Mouse (Mus musculus) right cerebral cortex, postnatal 25 days (tissue): ENCODE results near the gene Serpina1c.
"Not testable (repeated sequence)": the region's sequence is repeated elsewhere in the genome, so short reads cannot be mapped to it uniquely, and the experiment has no call there.

ENCODE experiments used
- DNase-seq: peaks from one replicate; pipeline ENCODE4 v3.0.0; 2022

The Serpina1c gene

DNA sequence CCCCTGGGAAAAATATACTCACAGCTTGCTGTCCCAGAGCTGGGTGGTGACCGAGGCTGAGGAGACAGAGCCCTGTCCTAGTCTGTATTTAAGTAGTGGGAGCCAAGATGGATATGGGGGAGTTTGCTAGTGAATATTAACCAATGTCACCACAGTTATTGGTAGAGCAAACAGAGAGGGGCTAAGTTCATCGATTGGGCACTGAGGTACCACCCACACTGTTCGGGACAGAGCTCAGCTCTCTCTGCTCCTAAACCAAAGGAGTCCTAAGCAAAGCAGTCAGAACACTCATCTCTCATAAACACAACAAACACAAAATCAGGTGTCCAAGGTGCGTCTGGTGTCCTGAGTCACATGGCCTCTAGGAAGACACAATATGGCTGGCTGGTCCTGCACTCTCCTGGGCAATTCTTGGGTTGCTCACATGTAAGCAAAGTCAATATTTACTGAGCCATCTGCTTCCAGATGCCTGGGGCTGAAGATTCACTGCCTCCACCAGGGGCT is at the start of gene Serpina1c:
TSS of gene Serpina1c (minus strand) at position 51 of the 504 bp plus-strand sequence.
- not testable (repeated sequence) for DNase-seq

GRCm38 (mm10) chr12:103952972-103953371 is 48.3 kb upstream of the Serpina1c start:
- DNase-seq = not testable (repeated sequence)

GRCm38 (mm10) chr12:103946243-103946642 is 41.6 kb upstream of the Serpina1c start:
- DNase-seq = no peak

DNA sequence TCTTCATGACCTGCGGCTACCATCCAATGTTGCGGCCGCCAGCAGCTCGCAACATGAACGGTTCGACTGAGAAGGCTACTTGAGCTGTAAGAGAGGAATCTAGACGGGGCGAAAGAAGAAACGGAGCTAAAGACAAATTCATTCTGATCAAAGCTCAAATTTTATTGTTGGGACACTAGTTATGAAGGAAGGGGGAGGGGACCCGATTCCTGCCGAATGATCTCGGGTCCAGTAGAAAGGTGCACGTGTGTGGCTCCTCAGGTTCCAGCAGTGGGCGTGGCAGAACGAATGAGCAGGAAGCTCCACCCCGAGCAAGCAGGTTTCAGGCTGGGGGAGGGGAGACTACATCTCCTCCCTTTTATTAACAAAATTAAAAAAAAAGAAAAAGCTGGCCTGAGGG is 4.5 kb upstream of the Serpina1c start:
- DNase-seq = not testable (repeated sequence)

DNA sequence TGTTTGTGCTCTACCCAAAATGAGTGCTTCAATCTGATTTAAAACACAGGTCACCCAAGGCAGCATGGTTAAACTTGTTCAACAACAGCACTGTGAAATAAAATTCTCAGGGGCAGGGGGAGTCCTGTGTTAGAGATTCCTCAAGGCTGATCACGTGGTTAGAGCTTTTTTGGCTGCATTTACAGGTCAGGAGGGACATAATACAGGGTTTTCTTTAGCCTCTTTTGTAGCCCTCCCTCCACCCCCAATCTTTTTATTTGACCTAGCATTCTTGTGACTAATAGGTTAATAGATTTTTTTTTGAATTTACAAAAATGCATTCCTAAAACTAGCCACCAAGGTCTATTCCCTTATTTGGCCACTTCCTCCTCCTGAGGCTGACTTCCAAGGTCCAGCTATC is 3.1 kb upstream of the Serpina1c start:
- DNase-seq = not testable (repeated sequence)

GRCm38 (mm10) chr12:103901929-103902328 is 2.8 kb downstream of the Serpina1c start:
- DNase-seq = not testable (repeated sequence)

DNA sequence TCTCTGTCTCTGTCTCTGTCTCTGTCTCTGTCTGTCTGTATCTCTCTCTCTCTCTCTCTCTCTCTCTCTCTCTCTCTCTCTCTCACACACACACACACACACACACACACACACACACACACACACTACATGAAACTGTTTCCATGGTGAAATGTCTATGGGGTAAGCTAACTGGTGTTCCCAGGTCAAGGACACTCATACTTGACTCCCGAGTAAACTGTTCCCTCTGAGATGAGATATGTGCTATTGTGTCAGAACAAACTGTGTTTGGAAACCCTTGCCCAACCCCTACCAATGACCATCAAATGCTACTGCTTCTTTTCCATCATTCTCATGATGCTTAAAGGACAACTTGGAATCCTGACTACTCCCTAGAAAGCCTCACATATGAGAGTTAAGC is 37.8 kb downstream of the Serpina1c start:
- DNase-seq = not testable (repeated sequence)

DNA sequence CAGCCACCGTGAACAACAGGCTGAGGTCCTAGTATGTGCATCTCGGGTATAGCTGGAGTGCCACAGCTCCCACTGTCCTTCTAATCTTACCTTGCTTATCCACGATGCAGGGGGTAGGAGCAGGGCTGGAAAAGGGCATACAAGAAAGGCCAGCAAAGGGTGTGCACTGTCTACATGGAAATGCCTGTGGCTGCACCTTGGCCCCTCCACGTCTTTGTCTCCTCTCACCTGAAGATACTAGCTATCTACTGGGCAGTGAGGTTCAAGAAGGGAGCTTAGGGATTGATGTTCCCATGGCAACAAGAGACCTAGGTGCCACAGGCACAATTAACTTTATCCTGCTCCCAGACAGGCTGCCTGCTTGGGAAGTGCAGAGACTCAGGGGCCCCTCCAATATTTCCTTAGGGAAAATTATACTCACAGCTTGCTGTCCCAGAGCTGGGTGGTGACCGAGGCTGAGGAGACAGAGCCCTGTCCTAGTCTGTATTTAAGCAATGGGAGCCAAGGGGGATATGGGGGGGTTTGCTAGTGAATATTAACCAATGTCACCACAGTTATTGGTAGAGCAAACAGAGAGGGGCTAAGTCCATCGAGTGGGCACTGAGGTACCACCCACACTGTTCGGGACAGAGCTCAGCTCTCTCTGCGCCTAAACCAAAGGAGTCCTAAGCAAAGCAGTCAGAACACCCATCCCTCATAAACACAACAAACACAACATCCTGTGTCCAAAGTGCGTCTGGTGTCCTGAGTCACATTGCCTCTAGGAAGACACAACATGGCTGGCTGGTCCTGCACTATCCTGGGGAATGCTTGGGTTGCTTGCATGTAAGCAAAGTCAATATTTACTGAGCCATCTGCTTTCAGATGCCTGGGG is 41.3 kb downstream of the Serpina1c start, which contains the start of gene Serpina1a:
TSS of gene Serpina1a (minus strand) at position 462 of the 874 bp plus-strand sequence.
- DNase-seq = not testable (repeated sequence)

DNA sequence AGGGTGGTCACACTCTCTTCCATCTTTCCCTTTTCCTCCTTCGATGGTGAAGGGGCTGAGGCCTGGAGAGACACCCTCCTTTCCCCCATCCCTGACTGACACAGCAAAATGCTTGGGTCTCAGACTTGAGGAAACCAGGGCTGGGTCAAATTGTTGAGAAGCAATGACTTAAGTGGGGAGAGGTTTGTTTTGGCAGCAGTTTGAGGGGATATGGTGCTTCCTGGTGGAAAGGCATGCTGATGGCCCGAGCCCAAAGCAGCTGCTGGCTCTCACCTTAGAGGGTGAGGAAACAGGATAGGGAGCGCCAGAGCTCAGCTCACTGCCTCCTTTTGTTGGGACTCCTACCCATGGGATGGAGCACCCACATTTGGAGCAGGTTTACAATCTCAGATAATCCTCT is 43.7 kb downstream of the Serpina1c start:
- no peak for DNase-seq

- not testable (repeated sequence) for DNase-seq
Measured at GRCm38 (mm10) chr12:103860571-103860970, 44.1 kb downstream of the Serpina1c start.

DNA sequence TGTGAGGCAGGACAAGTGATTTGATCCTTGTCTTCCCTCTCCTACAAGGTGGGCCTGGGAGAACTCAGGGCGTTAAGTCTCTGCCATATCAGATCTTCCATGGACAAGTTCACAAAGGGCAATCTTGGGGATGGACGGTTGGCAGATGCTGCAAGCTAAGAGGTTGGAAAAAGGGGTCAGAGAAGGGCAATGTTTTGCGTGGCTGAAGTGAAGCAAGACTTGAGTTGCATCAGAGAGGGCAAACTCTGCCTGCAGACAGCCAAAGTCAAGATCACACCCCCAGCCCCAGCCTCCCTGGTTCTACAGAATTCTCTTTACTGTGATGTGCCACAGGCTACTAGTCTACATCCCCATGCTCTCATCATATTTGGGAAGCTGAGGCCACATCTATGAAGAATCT is 45.1 kb downstream of the Serpina1c start:
- not testable (repeated sequence) for DNase-seq

- DNase-seq = not testable (repeated sequence)
Measured at GRCm38 (mm10) chr12:103853032-103853431, 51.7 kb downstream of the Serpina1c start.
